Mouse (Mus musculus) urinary bladder, postnatal 4 days (tissue): Measurements from ENCODE around the gene Gm9837.

Experiments used
- DNase-seq, 2 experiments: peaks; one replicate each; pipeline ENCODE4 v3.0.0; 2021 to 2022; ENCODE audit warnings: low spot score in 2 of 2

Gene Gm9837

DNA sequence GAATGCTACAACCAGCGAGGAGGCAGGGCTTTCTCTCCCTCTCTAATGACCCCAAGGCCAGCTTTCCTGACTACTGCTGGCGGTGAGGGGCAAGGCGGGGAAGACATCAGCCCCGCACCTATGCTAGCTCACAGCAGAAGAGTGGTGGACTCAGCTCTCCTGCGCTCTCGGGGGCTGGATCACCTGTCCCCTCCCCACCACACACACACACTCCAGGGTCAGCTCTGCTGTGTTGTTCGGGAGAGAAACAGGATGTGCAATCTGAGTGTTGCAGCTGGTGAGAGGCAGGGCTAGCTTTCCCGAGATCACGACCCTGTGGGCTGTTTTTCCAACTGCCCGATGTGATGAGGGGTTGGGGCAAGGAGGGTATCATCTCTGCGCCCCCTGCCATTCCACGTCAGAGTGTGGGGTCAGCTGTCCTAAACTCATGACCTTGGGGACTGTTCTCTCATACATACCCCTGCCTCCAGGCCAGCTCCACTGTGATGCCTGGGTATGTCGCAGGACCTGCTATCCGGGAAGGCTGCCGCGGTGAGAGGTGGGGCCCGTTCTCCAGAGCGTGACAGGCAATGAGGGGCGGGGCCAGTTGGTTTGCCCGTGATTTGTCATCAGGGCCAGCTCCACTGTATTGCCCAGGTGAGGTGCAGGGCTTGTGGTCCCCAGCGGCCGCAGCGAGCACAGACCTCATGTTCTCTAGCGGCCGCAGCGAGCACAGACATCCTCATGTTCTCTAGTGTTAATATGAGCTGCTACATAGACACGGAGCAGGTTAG, 16.7 kb upstream of the Gm9837 start:
- peak in 1 of 2 experiments; percentile 46 for DNase-seq

DNA sequence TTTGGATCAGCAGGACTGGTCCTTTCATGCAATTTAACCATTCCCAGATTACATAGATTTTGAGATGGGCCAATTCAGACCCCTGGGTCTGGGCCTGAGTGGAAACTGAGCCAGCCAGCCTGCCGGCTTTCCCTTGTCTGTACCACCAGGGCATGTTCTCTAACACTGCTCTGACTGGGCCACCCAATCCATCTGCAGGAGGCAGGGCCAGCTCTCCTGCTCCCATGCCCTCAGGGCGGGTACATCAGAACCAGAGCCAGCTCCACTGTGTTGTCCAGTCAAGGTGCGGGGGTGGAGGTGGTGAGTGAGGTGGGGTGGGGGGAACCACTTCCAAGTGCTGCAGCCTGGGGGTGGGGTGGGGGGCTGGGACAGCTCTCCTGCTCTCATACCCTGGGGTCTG, 16.1 kb upstream of the Gm9837 start:
- no peak for DNase-seq

DNA sequence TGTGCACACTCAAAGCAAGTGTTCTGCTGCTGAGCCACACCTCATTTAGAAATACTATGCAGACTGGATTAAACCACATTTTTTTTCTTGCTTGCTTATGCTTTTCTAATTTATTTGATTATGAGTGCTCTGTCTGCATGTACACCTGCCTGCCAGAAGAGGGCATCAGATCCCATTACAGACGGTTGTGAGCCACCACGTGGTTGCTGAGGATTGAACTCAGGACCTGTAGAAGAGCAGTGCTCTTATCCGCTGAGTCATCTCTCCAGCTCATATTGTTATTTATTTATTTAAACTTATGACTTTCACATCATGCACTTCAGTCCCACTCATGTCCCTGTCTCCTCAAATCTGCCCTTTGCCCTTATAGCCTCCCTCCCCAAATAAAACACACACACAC, 15.4 kb upstream of the Gm9837 start:
- no peak for DNase-seq

DNA sequence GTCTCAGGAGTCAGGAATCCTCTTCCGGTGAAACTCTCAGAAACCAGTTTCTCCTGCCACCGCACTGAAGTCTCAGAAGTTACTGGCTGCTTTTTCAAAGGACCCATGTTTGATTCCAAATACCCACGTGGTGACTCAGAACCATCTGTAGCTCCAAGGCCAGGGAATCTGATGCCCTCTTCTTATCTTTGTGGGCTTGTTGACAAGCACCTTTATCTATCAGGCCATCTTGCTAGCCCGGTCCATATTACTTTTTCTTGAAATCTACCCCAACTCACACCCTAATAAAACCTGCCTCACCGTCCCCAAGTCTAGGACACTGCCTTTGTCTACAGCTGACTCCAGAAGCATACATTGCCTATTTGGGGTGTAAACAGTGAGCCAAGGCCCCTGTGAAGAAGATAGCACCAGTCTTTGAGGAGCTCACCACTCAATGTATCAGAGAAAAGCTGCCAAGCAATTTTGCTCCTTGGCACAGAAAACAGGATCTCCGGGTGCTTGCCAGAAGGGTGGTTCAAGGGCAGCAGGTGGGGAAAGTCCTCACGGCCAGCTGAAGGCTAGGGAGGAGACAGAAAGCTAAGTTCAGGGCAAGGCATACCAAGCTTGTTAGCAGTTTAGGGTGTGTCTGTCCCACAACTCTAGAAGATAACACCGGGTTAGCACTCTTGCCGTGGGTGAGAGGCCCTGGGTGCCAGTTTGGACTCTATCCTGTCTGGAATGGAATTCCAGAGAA, 13.0 kb upstream of the Gm9837 start:
- DNase-seq: peak in 1 of 2 experiments; percentile 30

DNA sequence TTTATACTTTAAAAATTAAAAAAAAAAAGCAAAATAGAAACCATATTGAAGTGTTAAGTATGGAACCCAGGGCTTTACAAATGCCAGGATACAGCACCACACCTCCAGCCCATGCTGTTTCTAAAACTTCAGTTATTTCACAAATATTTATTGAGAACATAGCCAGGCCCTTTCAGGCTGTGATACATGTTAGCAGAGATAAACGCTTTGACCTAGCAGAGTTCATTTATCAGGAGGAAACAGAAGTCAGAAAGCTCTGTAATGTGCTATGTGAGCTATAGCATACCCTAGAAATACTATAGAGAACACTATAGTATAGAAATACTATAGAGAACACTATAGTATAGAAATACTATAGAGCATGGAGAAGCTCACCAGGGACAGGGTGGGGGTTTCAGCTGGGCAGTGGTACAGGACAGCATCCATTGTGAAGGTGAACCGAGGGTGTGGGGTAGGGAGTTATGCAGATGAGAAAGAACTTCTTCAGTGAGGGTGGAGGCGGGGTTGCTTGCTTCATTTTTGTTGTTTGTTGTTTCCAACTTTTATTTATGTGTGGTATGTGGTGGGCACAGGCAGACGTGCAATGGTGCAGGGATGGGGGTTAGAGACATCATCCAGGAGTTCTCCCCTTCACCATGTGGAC, 10.9 kb upstream of the Gm9837 start:
- no peak for DNase-seq

DNA sequence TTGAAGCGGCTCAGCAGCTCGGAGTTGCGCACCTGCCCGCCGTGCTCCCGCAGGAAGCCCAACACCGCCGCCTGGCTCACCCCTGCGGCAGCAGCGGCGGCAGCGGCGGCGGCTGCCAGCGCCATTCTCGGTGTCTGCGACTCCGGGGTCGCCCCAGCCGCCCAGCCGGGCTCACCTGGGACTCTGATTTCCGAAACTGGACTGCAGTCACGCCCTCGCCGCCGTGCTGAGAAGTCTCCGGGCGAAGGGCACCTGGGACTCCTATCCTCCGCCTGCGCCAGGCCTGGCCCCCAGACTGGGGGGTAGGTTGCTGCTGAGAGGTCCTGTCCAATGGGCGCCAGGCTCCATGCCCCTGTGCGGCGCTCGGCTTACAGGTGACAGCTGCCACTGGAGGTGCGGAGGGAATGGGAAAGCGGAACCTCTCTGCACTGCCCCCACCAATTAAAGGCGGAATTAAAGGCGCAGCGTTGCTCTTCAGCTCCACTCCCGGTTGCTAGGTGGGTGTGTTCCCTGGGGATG, 9.6 kb upstream of the Gm9837 start, which contains the start of the genes Gm9945 and Sowaha:
Gene Gm9945 (plus strand): TSS at position 384 of the 519 bp plus-strand sequence.
Gene Sowaha (minus strand): TSS at position 492 of the 519 bp plus-strand sequence.
- peak in 1 of 2 experiments; percentile 27 for DNase-seq

DNA sequence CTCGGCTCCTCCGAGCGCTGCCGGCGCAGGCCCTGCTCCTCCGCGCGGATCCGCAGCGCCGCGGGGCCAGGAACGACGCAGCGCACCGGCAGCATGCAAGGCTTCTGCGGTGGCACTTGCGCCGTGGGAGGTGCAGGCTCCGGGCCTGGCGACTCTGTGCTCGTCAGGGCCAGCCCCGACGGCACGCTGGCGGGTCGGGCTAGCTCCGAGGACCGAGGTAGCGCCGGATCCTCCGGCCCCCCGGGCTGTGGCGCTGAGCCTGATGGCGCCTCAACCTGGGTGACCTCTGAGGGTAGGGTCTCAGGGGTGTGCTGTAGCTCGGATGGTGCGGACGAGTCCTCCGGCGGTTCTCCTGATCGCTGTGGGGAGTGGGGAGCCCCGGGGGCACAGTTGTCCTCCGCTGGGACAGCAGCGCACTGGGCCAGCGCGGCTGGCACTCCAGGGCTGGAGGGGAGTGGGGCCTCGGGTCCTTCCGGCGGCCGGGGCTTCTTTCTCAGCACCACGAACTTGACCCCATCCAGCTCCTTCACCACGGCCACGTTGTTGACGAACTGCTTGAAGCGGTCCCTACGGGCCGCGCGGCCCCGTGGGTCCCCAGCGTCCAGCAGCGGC, 9.0 kb upstream of the Gm9837 start:
- no peak for DNase-seq

DNA sequence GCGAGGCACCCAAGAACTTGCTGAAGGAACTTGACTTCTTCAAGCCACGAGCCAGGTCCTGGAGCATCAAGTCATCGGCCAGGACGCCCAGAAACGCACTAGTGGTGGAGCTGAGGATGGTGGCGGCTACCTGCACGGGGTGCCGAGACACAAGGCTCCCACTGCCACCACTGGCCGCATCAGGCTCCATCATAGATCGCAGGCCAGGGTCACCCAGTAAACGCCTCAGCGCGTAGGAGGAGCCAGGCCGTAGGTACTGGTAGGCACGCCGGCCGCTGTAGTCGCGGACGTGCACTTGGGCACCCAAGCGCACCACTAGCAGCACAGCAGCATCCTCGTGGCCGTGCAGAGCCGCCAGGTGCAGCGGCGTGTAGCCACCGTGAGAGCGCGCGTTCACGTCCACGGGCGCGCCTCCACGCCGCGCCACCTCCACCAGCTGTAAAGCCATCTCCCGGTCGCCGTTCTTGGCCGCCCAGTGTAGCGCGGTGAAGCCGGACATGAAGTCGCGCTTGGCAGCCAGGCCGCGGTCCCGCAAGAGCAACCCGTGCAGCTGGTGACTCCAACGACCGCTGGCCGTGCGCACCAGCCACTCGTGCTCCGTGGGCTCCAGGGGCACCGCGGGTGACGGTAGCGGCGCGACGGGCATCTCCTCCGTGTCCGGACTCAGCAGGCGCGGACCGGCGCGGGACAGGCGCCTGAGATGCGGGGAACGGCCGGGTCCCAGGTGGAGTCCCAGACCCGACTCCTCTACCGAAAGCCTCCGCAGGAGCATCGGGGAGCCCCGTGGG, 8.3 kb upstream of the Gm9837 start:
- no peak for DNase-seq

DNA sequence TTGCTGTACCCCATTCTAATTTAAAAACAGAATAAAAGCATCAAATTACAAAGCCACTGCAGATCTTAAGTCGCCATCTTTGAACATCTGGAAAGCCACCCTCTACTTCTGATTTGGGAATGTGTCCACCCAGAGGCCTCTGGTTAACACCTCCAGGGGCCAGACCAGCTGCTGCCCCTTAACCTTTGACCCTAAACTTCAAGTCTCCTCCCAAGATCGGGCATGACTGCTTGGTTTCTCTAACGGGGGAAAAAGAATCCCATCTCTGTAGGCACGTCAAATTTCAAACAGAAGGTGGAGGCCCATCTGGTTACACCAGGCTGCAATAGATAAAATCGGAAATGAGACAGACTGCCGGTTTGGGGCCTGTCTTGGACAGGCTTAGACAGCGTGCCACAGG, 7.6 kb upstream of the Gm9837 start:
- DNase-seq: no peak

DNA sequence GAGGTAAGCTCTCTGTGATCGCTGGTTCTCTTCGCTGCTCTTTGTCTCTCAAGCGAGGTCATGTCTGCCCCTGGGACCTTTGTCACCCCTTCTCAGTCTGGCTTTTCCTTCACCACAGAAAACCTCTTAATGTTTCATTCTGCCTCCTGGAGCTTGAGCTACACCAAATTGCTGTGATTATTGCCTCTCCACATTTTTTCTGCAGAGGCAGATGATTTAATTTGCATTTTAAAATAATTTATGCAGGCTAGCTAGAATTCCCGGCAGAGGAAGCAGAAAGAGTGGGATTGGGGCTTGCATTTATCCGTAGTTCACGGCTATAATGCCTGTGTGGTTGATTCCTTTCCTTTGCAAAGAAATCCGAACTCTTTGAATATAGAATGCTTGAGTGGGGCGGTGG, 5.3 kb upstream of the Gm9837 start:
- DNase-seq: no peak

DNA sequence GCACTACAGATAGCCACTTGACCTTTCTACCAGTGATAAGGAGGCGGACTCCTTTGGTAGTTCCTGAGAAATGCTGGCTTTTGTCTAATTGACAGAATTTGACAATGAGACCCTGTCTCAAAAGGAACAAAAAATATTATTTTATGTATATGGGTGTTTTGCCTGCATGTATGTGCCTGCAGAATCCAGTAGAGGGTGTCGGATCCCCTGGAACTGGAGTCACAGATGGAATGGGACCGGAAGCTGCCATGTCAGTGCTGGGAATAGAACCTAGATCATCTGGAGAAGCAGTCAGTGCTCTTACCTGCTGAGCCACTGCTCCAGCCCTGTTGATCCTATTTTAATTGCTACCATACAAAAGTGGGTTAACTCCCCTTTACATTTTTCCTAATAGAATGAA, 2.4 kb upstream of the Gm9837 start:
- DNase-seq: no peak

DNA sequence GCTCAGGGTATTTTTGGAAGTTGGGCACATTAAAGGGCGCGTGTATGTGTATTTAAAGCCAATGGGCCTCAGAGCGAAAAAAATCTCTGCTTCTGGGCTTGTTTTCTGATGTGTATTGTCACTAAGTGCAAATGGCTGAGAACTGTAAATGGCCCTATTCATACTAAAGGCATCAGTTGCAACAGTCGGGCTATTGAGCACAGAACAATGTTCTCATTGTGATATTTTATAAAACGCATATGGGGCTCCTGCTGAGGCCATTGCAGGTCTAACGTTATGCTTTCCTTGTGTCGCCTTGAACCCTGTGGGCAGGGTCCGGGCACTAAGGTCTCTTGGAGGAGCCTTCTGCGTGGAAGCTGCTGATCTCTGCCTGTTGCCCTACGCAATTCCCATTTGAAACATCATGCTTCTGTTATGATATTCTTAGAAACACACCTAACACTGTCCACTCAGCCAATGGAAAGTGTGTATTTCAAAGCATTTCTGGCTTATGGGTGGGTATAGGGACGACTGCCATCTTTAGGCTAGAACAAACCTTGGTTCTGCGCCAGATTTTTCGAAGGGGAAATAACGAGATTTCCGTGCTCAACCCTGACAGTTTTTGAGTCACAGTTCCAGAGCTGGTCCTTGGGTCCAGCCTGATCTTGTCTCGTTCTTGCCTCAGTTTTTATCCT, 848 bp downstream of the Gm9837 start:
- no peak for DNase-seq

DNA sequence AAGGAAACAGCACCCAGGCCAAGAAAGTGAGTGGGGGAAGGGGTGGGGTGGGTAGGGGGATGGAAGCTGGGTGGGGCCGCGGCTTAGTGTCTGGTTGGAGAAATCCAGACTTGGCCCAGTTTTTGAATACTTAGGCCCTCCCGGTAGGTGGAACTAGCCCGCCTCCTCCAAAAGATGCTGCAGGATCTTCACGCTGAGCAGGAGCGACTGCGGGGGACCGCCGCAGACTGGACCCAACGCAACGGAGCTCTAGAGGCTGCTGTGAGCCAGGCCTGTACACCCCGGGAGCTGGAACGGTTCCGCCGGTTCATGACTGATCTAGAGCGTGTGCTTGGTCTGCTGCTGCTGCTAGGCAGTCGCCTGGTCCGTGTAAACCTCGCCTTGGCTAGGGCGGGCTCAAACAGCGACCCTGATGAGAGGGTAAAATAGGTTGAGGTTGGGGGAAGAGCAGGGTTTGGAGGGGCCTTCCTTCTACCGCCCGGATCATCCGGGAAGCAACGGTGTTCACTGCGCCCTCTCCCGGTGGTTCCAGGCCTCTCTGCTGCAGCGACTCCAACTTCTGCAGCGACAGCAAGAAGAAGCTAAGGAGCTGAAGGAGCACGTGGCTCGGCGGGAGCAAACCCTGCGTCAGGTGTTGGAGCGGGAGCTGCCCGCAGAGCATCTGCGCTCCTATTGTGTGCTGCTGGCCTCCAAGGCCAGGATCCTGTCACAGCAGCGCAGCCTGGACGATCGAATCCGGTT, 3.9 kb downstream of the Gm9837 start:
- DNase-seq: peak; percentile 65 to 86

DNA sequence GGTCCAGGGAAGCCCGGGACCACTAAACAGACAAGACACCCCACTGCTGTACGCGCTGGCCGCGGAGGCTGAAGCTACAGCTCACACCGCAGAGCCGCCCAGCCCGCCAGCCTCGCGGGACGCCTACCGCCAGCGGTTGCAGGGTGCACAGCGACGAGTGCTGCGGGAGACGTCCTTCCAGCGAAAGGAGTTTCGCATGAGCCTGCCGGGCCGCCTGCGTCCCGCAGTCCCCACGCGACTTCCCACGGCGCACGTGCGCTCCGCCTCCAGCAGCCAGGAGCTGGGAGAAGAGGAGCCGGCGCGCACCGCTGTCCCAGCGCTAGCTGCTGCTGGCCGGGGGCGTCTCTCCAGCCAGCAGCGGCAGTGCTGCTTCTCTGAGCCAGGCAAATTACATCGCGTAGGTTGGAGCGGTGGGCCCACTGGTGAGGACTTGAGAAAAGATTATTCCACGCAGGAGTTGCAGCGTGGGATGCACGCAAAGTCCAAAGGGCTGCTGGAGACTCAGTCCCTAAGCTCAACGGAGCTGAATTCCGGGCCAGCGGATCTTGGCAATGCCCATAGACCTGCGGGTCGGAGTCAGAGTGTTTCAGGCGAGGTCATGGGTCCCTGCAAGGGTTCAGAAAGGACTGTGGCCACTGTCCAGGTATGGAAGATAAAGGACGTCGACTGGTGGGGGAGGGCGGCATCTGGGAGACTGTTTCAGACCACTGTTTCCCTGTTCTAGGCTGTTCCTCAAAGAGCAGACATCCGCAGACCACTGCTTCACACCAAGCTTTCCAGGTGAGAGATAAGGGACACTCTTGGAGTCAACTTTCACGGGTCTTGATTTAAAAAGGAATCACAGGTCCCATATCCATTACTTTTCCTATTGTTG, 6.5 kb downstream of the Gm9837 start:
- DNase-seq: no peak

DNA sequence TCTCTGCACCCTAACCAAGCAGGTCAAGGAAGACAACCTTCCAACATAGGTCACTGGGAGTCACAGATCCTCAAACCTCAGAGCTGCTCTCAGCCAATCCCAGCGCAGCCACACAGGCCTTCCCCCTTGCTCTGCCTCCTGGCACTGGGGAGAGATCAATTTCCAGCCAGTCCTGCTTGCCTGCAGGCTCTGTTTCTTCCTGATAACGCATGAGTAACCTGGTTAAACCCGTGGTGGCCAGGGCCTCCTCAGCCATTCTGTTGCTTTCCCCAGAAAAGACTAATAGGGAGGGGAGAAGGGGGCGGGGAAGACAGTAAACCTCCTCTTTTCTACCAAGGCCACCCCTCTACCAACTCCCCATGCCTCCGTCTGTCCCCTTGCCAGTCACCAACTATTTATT, 8.6 kb downstream of the Gm9837 start:
- DNase-seq: no peak

DNA sequence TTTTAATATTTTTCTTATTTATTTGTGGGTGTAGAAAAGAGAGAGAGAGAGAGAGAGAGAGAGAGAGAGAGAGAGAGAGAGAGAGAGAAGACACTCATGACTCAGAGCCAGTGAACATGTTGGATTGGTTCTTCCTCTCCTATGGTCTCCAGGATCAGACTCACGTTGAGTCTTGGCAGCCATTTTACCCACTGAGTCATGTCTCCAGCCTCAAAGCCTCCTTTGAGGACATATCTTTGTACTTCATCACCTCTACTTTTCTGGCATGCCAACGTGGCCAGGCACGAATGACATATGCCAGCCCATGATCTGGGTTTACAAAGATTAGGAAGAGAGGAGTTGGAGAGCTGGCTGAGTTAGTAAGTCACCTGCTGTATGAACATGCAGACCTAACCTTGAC, 10.1 kb downstream of the Gm9837 start:
- DNase-seq: no peak

DNA sequence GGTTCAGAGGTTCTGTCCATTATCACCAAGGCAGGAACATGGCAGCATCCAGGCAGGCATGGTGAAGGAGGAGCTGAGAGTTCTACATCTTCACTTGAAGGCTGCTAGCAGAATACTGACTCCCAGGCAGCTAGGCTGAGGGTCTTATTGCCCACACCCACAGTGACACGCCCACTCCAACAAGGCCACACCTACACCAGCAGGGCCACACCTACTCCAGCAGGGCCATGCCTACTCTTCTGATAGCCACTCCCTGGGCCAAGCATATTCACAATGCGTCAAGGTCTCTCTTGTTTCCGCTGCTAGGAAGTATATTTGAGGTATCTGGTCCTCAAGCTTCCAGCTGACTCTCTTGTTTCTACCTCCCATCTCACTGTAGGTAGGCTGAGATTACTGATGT, 11.3 kb downstream of the Gm9837 start:
- DNase-seq: no peak

DNA sequence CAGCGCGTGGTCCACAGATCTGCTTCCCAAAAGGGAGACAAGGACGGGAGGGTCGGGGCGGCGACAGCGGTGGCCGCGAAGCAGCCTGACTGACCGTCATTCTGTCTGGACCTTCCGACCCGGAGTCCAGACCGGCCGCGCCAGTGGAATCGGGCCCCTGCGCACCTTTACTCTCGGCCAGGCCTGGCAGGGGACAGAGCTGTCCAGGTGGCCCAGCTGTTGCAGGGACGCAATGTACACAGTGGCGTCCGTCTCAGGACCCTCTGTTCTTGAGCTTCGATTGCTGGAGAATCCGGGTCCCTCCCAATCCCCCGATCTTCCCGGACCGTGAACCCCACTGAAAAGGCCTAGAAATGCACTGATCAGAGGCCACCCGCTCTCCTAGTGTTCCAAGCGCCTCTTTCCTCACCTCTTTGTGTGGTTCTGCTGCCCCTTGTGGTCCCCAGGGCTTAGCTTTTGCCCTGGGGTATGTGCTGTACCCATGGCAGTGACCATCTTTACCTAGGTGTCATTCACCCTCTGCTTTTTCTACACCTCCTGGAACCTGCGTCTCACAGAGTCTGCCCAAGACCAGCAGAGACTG, 12.8 kb downstream of the Gm9837 start:
- peak in 1 of 2 experiments; percentile 22 for DNase-seq
